Comparison of ENCODE assay signal across 8 mouse cellular contexts in the genomic region with DNA sequence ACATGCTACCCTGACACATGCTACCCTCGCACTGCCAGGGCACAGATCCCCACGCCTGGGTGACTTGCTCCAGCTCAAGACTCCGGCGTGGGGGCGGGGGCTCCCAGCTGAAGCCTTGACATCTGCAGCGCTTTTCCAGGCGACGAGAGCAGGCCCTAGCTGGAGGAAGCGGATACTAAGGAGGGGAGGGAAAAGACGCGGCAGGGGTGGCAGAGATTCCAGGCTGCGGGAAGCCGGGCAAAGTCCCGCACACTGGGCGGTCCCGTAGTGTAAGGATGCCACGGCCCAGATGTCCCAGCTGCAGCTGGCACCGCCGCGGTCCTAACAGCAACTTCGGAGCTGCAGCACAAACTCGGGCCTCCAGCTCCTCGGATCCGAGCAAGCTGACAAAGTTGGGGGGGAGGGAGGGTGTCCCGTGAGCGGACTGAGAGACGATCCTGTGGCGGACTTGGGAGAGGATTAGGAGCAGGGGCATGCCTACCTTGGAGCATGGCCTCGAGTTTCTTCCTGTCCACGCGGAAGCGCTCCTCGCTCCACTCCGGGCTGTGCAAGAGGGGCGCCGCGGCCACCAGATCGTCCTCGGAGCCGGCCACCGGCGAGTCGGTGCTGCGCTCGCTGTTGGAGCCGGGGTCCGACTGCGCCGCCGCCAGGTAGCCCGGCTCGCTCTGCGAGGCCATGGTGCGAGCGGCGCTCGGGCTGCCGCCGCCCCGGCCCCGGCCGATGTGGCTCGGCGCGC. TPM values are rescaled to one million over a fixed set of nuclear protein-coding genes. Genes with fewer than 3 reads are reported as not detected.
DNase-seq lines count a peak whose midpoint lies in the region; ATAC-seq lines count a peak whose summit lies in the region.

No protein-coding gene starts in this region.

- H3K4me2 ChIP-seq in hindbrain, embryonic 14.5 days (replicated peaks), result peak overlapping the region; percentile 99
- peak overlapping the region; percentile 99 for H3K4me2 ChIP-seq in midbrain, embryonic 11.5 days
- H3K4me2 ChIP-seq in stomach, embryonic 16.5 days (ENCODE audit: low read depth, low read length), result peak overlapping the region; percentile 87

- WGBS in hindbrain, embryonic 14.5 days, result under 1% methylated on average over 58 of the region's 65 CpGs
- WGBS in limb, embryonic 10.5 days, result 2% methylated on average over 65 of the region's 65 CpGs
- under 1% methylated on average over 54 of the region's 65 CpGs for WGBS in midbrain, embryonic 11.5 days
- WGBS in stomach, embryonic 16.5 days, result under 1% methylated on average over 62 of the region's 65 CpGs

- ATAC-seq in hindbrain, embryonic 14.5 days (ENCODE audit: low FRiP score), result peak; percentile 85
- ATAC-seq in midbrain, embryonic 11.5 days (ENCODE audit: low FRiP score), result peak; percentile 86
- ATAC-seq in stomach, embryonic 16.5 days (ENCODE audit: insufficient read depth, low FRiP score), result peak; percentile 26
- ATAC-seq in erythroid progenitor cell, adult 5-6 weeks (replicated peaks; ENCODE audit: low FRiP score, poor library complexity, severe bottlenecking), result no peak

- H3K27ac ChIP-seq in hindbrain, embryonic 14.5 days, result no peak overlapping the region
- H3K27ac ChIP-seq in limb, embryonic 10.5 days, result peak overlapping the region; percentile 87
- H3K27ac ChIP-seq in midbrain, embryonic 11.5 days (ENCODE audit: low read depth, low read length), result no peak overlapping the region
- H3K27ac ChIP-seq in stomach, embryonic 16.5 days (ENCODE audit: low read length), result peak overlapping the region; percentile 80

- peak overlapping the region; percentile 73 for H3K9ac ChIP-seq in hindbrain, embryonic 14.5 days
- H3K9ac ChIP-seq in midbrain, embryonic 11.5 days (ENCODE audit: low read length), result peak overlapping the region; percentile 83
- H3K9ac ChIP-seq in stomach, embryonic 16.5 days (ENCODE audit: low read length), result peak overlapping the region; percentile 87

- DNase-seq in ZHBTc4 (ENCODE audit: low read depth, low spot score), result peak; percentile 78
- DNase-seq in cerebellum, postnatal 25 days, result peak; percentile 44 to 50
- peak; percentile 60 to 61 for DNase-seq in gastrocnemius, adult 8-10 months (ENCODE audit: low spot score in 2 of 2)
- DNase-seq in hindbrain, embryonic 14.5 days (ENCODE audit: low spot score), result no peak
- DNase-seq in limb, embryonic 10.5 days (ENCODE audit: low spot score), result peak; percentile 76
- peak; percentile 96 for DNase-seq in midbrain, embryonic 11.5 days (ENCODE audit: low spot score, missing footprints)

- H3K4me1 ChIP-seq in hindbrain, embryonic 14.5 days (replicated peaks; ENCODE audit: control insufficient read depth, insufficient read depth, low read length), result peaks cover 8% of the 10 kb centered on the region
- H3K4me1 ChIP-seq in limb, embryonic 10.5 days, result peaks cover 17% of the 10 kb centered on the region; the same call in 1 of the 2 replicates
- H3K4me1 ChIP-seq in midbrain, embryonic 11.5 days (ENCODE audit: control insufficient read depth, insufficient read depth, low read length), result peaks cover 3% of the 10 kb centered on the region; the same call in 1 of the 2 replicates
- H3K4me1 ChIP-seq in stomach, embryonic 16.5 days (ENCODE audit: control insufficient read depth, insufficient read depth, low read length), result no peaks in the 10 kb centered on the region

- H3K36me3 ChIP-seq in hindbrain, embryonic 14.5 days (replicated peaks; ENCODE audit: control insufficient read depth, insufficient read depth), result no peaks in the 10 kb centered on the region
- no peaks in the 10 kb centered on the region for H3K36me3 ChIP-seq in limb, embryonic 10.5 days
- H3K36me3 ChIP-seq in midbrain, embryonic 11.5 days (ENCODE audit: control insufficient read depth, insufficient read depth, low read length), result no peaks in the 10 kb centered on the region
- H3K36me3 ChIP-seq in stomach, embryonic 16.5 days (ENCODE audit: control insufficient read depth, insufficient read depth, low read length), result no peaks in the 10 kb centered on the region

- H3K27me3 ChIP-seq in hindbrain, embryonic 14.5 days (ENCODE audit: control insufficient read depth, insufficient read depth, low read length), result 0 out of 2 replicates have a peak, but pooled peaks cover 8% of the 10 kb centered on the region
- H3K27me3 ChIP-seq in limb, embryonic 10.5 days (ENCODE audit: low read depth, poor library complexity, severe bottlenecking), result peaks cover 31% of the 10 kb centered on the region
- H3K27me3 ChIP-seq in midbrain, embryonic 11.5 days (ENCODE audit: control insufficient read depth, insufficient read depth, low read length), result peaks cover 13% of the 10 kb centered on the region; the same call in 1 of the 2 replicates
- H3K27me3 ChIP-seq in stomach, embryonic 16.5 days (ENCODE audit: control insufficient read depth, insufficient read depth, low read length), result no peaks in the 10 kb centered on the region

- peak overlapping the region; percentile 75 for H3K4me3 ChIP-seq in hindbrain, embryonic 14.5 days (replicated peaks; ENCODE audit: low read length)
- peak overlapping the region; percentile 71 for H3K4me3 ChIP-seq in limb, embryonic 10.5 days
- H3K4me3 ChIP-seq in midbrain, embryonic 11.5 days (ENCODE audit: low read depth, low read length), result peak overlapping the region; percentile 65
- H3K4me3 ChIP-seq in stomach, embryonic 16.5 days (replicated peaks; ENCODE audit: low read length), result peak overlapping the region; percentile 75

- H3K9me3 ChIP-seq in hindbrain, embryonic 14.5 days (ENCODE audit: control insufficient read depth, low read length), result no peaks in the 10 kb centered on the region
- no peaks in the 10 kb centered on the region for H3K9me3 ChIP-seq in limb, embryonic 10.5 days (replicated peaks)
- no peaks in the 10 kb centered on the region; the same call in 1 of the 2 replicates for H3K9me3 ChIP-seq in midbrain, embryonic 11.5 days (ENCODE audit: control insufficient read depth, low read length)
- H3K9me3 ChIP-seq in stomach, embryonic 16.5 days (replicated peaks; ENCODE audit: control insufficient read depth, low read length), result no peaks in the 10 kb centered on the region

RNA-seq across cellular contexts. Expression of a gene that starts 0.4 kb away (rescaled TPM):
- 1 to 10 TPM; 4.5 to 8.1 (median 6.4) TPM for total RNA-seq in gastrocnemius, adult 8-10 months (2022)
- polyA plus RNA-seq in hindbrain, embryonic 14.5 days (2014; fragmentation: Nextera tagmentation; extraction: Ambion mirVana), result 5.6 and 6.8 TPM in 2 replicates
- polyA plus RNA-seq in limb, embryonic 10.5 days (2016; fragmentation: Nextera tagmentation; extraction: Ambion mirVana), result 3.0 and 4.5 TPM in 2 replicates
- 9.2 and 9.6 TPM in 2 replicates for polyA plus RNA-seq in midbrain, embryonic 11.5 days (2014; fragmentation: Nextera tagmentation; extraction: Ambion mirVana)
- polyA plus RNA-seq in stomach, embryonic 16.5 days (2015; fragmentation: Nextera tagmentation; extraction: Ambion mirVana), result 19.6 and 22.1 TPM in 2 replicates
- total RNA-seq in erythroid progenitor cell, adult 5-6 weeks (2015; ENCODE audit: low replicate concordance), result not detected in 2 replicates
- total RNA-seq in erythroid progenitor cell, adult 5-6 weeks (2017; ENCODE audit: low replicate concordance), result not detected in 2 replicates

Comparison
In these comparisons a context has a peak if more than half of its experiments do, and no peak if none do; other contexts are left out.
1. H3K27ac ChIP-seq: peak in limb, embryonic 10.5 days (single experiment) and stomach, embryonic 16.5 days (single experiment); none in hindbrain, embryonic 14.5 days (single experiment) and midbrain, embryonic 11.5 days (single experiment).
2. Peak in every context shown above with its lines, with median percentiles within 50 percentile points of each other: H3K4me2 ChIP-seq, H3K4me3 ChIP-seq and H3K9ac ChIP-seq.